Mouse (Mus musculus) small intestine, adult 2 months (tissue): ENCODE results near the gene Atg2a. TPM values are rescaled to one million over a fixed set of nuclear protein-coding genes. Genes with fewer than 3 reads are reported as not detected.

Source experiments
- H3K27ac ChIP-seq: fragments of 200-500 bp; 2 replicates; pipeline ENCODE4 v1.5.1; 2012; ENCODE audit warnings: low read depth, low read length, control low read depth, inconsistent platforms; ENCODE audit not compliant: insufficient read depth
- H3K27me3 ChIP-seq: fragments of 200-500 bp; 2 replicates; pipeline ENCODE4 v1.6.1; 2012; ENCODE audit warnings: mild to moderate bottlenecking, moderate library complexity, low read length, inconsistent platforms; ENCODE audit not compliant: control insufficient read depth, insufficient read depth
- H3K36me3 ChIP-seq: fragments of 200-500 bp; 2 replicates; pipeline ENCODE4 v1.6.1; 2012; ENCODE audit warnings: mild to moderate bottlenecking, low read length, control low read depth, inconsistent platforms; ENCODE audit not compliant: control insufficient read depth, insufficient read depth
- H3K4me1 ChIP-seq: fragments of 200-500 bp; 2 replicates; pipeline ENCODE4 v1.6.1; 2012; ENCODE audit warnings: low read length, inconsistent platforms, mixed read lengths; ENCODE audit not compliant: control insufficient read depth, insufficient read depth, insufficient read length
- H3K4me3 ChIP-seq: fragments of 200-500 bp; 2 replicates; pipeline ENCODE4 v1.5.1; 2012; ENCODE audit warnings: low read depth, mild to moderate bottlenecking, control low read depth, inconsistent platforms, low read length, moderate library complexity
- CTCF ChIP-seq: fragments of 200-500 bp; IDR thresholded peaks from 2 replicates; pipeline ENCODE4 v1.5.1; 2012; ENCODE audit warnings: low read depth, mild to moderate bottlenecking, control low read depth, inconsistent platforms, low read length, moderate library complexity, mixed read lengths; ENCODE audit not compliant: insufficient replicate concordance, insufficient read length; ENCODE audit errors: extremely low read depth
- POLR2A ChIP-seq: fragments of 200-500 bp; IDR thresholded peaks from 2 replicates; pipeline ENCODE4 v1.6.1; 2012; ENCODE audit warnings: low read depth, mild to moderate bottlenecking, control low read depth, inconsistent platforms, low read length, moderate library complexity
- WGBS: fragments of 180-500 bp; shearing (Covaris S2); methylation state at CpG from one replicate; pipeline ENCODE4 v1.1.7; 2018; 5-methylcytosine and 5-hydroxymethylcytosine counted together
- polyA plus RNA-seq: library from polyadenylated mRNA; depleted of rRNA; stranded (reverse); fragments of >200 nt; gene quantifications from 2 replicates; pipeline ENCODE4 v1.2.3, GENCODE M21; 2012

Gene Atg2a
- polyA plus RNA-seq, 1 experiment, result 68.8 TPM

GRCm38 (mm10) chr19:6281122-6282020 lies 39.9 kb downstream of the Atg2a start:
- WGBS, result 72% methylated on average over 14 of the region's 14 CpGs
- Histone ChIP-seq H3K27ac (peak overlapping the region; percentile 3; the same call in 1 of the 2 replicates), H3K4me3 (no peak overlapping the region), H3K27me3 (no peaks in the 10 kb centered on the region), H3K4me1 (peaks cover 33% of the 10 kb centered on the region), H3K36me3 (peaks cover 47% of the 10 kb centered on the region)
- no peak for TF ChIP-seq POLR2A
- TF ChIP-seq CTCF, result no peak

DNA sequence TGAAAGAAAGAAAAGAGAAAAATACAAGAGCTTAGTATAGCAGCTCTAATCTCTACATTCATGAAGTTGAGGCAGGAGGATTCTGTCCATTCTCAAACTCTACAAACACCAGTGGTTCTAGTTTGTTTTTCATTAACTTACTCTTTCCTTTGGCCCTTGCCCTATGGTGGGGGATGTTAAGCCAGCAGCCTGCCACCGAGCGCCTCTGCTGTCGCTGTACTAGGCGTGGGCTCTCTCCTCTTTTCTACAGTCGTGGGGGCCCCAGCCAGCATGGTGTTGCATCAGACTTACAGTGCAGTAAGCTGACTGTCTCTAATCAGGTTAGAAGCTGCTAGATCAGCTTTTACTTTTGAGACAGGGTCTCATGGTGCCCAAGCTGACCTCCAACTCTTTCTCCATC lies 41.5 kb downstream of the Atg2a start:
- H3K36me3 ChIP-seq, result peaks cover 57% of the 10 kb centered on the region
- H3K27ac ChIP-seq, result no peak overlapping the region
- H3K27me3 ChIP-seq, result no peaks in the 10 kb centered on the region
- 74% methylated on average over 5 of the region's 5 CpGs for WGBS
- no peak overlapping the region for H3K4me3 ChIP-seq
- peaks cover 38% of the 10 kb centered on the region for H3K4me1 ChIP-seq
- TF ChIP-seq POLR2A (no peak), CTCF (no peak)

DNA sequence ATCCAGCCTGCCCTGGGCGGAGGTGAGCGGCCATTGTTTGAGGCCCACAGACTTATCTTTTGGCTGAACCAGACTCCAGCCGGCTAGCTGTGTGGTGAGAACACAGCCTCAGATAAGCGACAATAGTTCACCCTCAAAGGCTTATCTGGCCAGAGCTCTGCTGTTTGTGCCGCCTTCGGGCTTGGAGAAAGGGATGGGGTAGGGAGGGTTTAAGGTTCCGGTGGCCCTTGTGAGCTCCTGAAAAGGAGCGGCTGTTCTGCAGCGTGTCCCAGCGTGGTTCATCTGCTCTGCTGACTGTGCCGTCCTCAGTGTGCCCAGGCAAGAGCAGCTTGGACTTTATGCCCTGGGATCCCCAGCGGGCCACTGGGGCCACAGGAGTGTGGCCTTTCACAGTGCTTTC lies 43.0 kb downstream of the Atg2a start:
- TF ChIP-seq POLR2A (no peak), CTCF (no peak)
- WGBS, result 34% methylated on average over 12 of the region's 12 CpGs
- peaks cover 31% of the 10 kb centered on the region for H3K4me1 ChIP-seq
- H3K36me3 ChIP-seq, result peaks cover 62% of the 10 kb centered on the region
- H3K27me3 ChIP-seq, result no peaks in the 10 kb centered on the region
- H3K4me3 ChIP-seq, result no peak overlapping the region
- H3K27ac ChIP-seq, result peak overlapping the region; percentile 93

DNA sequence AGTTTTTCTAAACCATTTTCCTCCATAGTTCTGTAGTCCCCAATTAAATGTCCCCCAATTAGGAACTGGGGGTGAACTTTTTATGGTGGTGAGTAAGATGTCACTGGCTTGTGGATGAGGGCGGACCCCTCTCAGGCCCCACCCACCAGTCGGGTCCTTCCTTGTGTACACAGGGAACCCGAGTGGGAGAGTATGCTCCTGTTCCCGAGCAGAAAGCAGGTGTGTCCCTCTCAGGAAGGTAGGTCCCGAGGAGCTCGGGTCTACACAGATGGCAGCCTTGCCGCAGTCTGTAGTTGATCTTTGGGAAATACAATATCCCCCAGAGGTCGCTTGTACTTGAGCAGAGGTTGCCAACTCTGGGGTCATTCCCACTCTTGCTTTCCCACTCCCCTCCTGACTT lies 43.8 kb downstream of the Atg2a start:
- Histone ChIP-seq H3K27ac (peak overlapping the region; percentile 93), H3K4me1 (peaks cover 34% of the 10 kb centered on the region), H3K27me3 (no peaks in the 10 kb centered on the region), H3K4me3 (0 out of 2 replicates have a peak overlapping the region, but pooled peaks have one; percentile 1), H3K36me3 (peaks cover 63% of the 10 kb centered on the region)
- WGBS, result 29% methylated on average over 8 of the region's 8 CpGs
- TF ChIP-seq POLR2A, result peak; percentile 25; the same call in 1 of the 2 replicates
- TF ChIP-seq CTCF, result no peak

DNA sequence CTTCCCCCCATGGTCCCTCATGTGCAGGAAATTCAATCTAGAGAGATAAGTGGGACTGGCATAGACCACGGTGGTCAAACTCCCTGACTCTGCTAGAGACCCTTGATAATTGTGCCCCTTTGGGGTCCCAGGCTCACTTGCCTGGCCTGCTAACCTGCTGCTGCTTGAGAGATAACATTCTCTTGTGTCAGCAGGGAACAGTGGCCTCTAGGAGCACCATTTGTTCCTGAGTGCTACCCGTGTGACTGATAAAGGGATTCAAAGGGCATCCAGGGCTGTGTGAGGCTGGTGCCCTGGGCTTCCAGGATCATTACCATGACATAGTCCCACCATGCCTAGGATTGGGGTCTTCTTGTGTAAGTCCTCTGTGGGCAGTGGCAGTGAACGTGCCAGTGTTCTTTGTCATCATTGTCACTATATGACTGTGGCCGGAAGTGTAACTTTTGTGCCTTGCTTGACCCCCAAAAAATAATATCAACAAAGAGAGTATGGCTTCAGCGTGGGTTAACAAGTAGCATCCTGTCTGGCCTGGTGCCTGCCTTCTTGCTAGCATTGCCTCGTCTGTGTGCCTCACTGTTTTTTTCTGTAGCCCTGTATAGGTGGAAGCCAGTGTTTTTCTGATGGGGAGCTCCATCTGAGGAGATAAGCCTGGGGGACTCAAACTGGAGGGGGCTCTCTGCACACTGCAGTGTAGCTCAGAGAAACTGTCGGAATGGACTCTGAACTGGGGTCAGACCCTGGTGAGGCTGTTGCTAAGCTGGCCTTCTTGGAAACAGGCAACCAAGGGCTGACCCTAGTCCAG lies 44.4 kb downstream of the Atg2a start:
- Histone ChIP-seq H3K4me3 (no peak overlapping the region), H3K27ac (peak overlapping the region; percentile 93)
- WGBS, result 43% methylated on average over 7 of the region's 7 CpGs

DNA sequence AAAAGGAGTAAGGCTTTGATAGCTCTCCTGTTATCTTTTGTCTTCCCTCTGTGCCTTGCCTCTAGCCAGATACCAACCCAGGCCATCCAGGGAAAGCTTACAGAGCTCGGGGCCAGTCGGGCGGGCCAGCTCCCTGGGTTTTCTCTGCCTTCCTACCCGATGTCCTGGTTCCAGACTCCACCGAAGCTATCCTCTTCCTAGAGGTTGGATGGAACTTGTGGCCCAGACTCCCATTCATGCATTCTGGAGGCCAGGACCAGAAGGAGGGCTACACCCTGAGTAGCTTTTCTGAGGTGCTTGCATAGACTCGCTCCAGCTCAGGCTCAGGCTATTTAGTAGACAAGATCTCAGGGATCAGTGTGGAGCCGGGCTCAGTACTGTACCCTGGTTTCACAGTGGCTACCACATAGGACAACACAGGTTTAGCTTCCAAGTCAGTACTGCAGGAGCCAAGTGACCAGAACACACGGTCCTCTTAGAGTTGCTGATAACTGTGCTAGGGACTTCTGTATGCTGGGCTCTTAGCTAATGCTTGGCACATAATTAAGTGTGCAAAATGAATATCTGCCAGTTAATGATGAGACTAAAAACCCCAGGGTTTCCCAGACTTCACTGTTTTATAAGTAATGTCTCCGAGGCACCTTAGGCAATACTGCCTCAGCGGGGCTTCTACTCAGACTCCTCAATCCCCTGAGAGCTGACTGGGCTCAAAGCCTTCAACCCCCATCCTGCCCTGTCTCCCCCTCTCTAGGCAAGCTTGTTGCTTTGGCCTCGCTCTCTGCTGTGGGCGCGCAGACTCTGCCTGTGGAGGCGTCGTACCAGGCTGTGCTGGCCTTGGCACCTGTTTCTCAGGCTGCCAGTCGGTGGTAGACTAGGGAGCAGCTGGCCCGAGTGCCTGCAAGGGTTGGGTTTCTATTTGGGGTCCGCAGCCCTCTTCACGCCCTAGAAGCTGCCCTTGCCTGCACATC lies 45.2 kb downstream of the Atg2a start:
- H3K27me3 ChIP-seq, result no peaks in the 10 kb centered on the region
- WGBS, result 81% methylated on average over 19 of the region's 19 CpGs
- H3K4me3 ChIP-seq, result no peak overlapping the region
- peak overlapping the region; percentile 93 for H3K27ac ChIP-seq
- peaks cover 36% of the 10 kb centered on the region for H3K4me1 ChIP-seq
- TF ChIP-seq CTCF (no peak), POLR2A (no peak)
- peaks cover 51% of the 10 kb centered on the region for H3K36me3 ChIP-seq

More for the DNA sequence above, 44.4 kb downstream of the Atg2a start:
- Histone ChIP-seq H3K4me1 (peaks cover 32% of the 10 kb centered on the region), H3K27me3 (no peaks in the 10 kb centered on the region), H3K36me3 (peaks cover 59% of the 10 kb centered on the region)
- no peak for TF ChIP-seq POLR2A
